Mouse (Mus musculus): ENCODE data around the gene Ndufb5. TPM values are rescaled to one million over a fixed set of nuclear protein-coding genes. Genes with fewer than 3 reads are reported as not detected.
A peak's percentile ranks its signal among the peaks of the same experiment; 100 is the strongest.
"Not testable (repeated sequence)": the region's sequence is repeated elsewhere in the genome, so short reads cannot be mapped to it uniquely, and the experiment has no call there.

Gene Ndufb5
- polyA plus RNA-seq, 1 experiment from 2014 or later, result 268 TPM

DNA sequence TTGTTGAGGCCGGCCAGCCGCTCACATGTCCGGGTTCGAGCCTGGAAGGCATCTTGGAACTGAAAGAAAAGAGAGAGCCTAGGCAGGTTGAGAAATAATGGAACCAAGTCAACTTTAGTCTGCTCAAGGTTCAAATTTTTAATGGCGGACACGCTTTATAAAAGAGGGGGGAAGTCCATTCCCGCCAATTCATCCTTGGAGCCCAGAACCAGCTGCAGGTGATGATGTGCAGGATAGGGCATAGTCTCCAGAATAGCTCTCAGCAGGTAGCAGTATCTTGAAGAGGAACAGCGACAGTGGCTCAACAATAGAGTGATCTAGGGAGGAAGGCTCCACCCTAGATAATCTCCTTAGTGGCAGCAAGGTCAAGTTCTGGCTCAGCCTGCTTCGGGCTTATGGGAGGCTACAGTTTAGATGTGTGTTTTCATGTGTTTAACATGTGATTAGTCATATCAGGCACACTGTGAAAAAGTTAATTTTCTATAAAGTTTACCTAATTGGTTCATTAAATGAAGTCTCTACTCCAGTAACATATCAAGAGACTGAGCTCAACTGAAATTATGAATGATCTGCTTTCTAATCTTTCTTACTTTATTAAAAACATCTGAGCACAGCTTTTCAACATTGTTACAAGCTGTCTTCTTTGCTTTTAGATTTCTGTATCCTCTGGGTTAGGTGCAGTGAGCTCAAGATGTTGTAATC is 31.0 kb upstream of the Ndufb5 start, which contains the start of gene Actl6a:
Gene Actl6a, plus strand, starts transcription at position 652 of the 702 bp plus-strand sequence.
- 79% methylated on average over 9 of the region's 9 CpGs for WGBS
- not testable (repeated sequence) for H3K4me2 ChIP-seq; H3K36me3 ChIP-seq (replicated peaks); H3K4me3 ChIP-seq; H3K27ac ChIP-seq; H3K27me3 ChIP-seq (replicated peaks); H3K4me1 ChIP-seq; ATAC-seq (replicated peaks); H3K9me3 ChIP-seq; H3K9ac ChIP-seq

DNA sequence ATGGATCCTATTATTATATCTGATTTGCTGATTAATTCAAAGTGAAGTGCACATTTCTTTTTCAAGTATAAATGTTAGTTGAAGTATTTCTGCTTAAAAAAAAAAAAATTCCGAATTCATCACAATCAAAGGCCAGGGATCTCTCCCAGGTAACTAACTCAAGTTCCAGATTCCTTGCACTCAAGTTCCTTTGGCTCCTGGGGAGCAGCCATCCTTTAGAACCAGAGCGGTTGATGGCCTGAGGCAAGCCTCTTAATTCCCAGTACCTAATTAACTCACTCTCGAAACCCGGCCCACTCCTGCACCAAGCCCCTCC is 28.8 kb upstream of the Ndufb5 start:
- Histone ChIP-seq H3K36me3 (replicated peaks) (peaks cover 16% of the 10 kb centered on the region), H3K27me3 (replicated peaks) (no peaks in the 10 kb centered on the region), H3K4me2 (peak overlapping the region; percentile 50), H3K9me3 (no peaks in the 10 kb centered on the region), H3K4me3 (peak overlapping the region; percentile 100), H3K27ac (peak overlapping the region; percentile 96), H3K9ac (peak overlapping the region; percentile 21; the same call in 1 of the 2 replicates), H3K4me1 (peaks cover 12% of the 10 kb centered on the region)
- 1% methylated on average over 4 of the region's 4 CpGs for WGBS
- no peak for ATAC-seq (replicated peaks)

DNA sequence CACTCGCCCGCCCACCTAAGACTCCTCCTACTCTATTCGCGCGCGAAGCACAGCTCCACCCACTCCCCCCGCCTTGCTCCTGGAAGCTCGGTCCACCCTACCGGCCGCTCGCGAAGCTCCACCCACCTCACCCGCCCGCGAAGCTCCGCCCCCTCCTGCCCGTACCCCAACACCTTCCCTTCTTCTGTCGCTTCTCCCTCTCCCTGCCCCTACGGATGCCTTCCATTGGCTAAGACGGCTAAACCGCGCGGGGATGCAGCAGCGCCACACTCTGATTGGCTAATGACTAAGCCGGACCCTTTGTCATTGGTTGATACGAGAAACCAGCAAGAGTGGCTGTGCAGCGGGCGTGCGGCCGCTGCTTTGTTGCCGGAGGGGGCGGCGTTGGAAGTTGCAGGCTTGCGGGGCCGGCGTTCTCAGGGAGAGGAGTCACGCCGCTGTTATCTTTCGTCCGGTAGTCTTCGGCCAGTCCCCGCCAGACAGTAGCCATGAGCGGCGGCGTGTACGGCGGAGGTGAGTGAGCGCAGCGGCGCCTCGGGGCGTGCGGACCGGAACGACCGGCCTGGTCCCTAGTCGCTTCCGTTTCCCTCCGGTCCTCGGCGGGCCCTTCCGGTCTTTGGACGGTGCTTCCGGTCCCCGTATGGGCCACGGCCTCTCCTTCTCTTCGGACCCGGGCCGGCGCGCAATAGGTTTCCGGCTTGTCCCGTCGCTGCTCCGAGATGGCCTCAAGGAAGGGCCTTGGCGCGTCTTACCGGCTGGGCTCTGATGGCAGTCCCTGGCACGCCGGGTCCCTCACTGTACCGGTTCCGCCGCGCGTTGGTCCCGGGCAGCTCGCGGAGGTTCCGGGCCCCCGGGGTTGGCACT is 28.2 kb upstream of the Ndufb5 start:
- H3K4me2 ChIP-seq, result peak overlapping the region; percentile 89
- H3K27me3 ChIP-seq (replicated peaks), result no peaks in the 10 kb centered on the region
- H3K36me3 ChIP-seq (replicated peaks), result peaks cover 22% of the 10 kb centered on the region
- H3K27ac ChIP-seq, result peak overlapping the region; percentile 96
- H3K9me3 ChIP-seq, result no peaks in the 10 kb centered on the region
- ATAC-seq (replicated peaks), result peak; percentile 100
- H3K4me3 ChIP-seq, result peak overlapping the region; percentile 100
- H3K4me1 ChIP-seq, result peaks cover 12% of the 10 kb centered on the region
- H3K9ac ChIP-seq, result peak overlapping the region; percentile 91
- WGBS, result under 1% methylated on average over 90 of the region's 90 CpGs

DNA sequence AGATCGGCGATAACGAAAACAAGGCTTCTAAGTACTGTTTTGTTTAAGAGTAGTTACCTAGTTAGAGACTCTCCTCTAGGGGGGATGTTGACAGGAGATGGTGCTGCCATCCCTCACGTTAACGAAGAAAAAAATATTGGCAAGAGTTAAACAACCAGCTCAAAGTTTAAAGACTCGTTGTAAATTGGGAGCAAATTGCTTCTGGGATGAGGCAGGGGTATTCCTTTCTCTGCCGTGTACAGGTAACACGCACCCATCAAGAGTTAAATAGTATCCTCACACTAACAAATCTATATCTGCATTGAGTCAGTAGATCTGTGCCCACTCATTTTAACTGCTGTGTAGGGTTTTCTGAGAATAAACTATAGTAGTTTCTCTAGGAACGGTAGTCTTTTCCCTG is 27.4 kb upstream of the Ndufb5 start:
- no peaks in the 10 kb centered on the region for H3K9me3 ChIP-seq
- no peak for ATAC-seq (replicated peaks)
- H3K9ac ChIP-seq, result peak overlapping the region; percentile 91

DNA sequence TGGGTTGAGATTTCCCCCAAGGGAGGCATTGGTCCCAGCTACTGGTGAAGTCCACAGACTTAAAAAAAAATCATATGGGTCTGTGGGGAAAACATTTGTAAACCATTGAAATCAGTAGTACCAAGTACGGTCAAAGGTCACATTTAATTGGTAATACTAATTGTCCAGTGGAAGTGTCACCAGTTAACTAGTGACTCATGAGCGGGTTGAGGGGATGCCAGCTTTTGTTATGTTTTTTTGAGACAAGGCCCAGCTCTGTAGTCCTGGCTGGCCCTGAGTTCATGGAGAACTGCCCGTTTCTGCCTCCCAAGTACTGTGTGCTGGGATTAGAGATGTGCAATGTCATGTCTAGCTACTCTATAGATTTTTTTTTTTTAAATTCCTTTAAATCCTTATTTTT is 23.1 kb upstream of the Ndufb5 start:
- H3K27ac ChIP-seq, result no peak overlapping the region
- H3K9ac ChIP-seq, result no peak overlapping the region
- 95% methylated on average over 3 of the region's 3 CpGs for WGBS
- H3K9me3 ChIP-seq, result no peaks in the 10 kb centered on the region
- H3K4me3 ChIP-seq, result no peak overlapping the region
- H3K27me3 ChIP-seq (replicated peaks), result no peaks in the 10 kb centered on the region
- peaks cover 12% of the 10 kb centered on the region for H3K4me1 ChIP-seq
- no peak overlapping the region for H3K4me2 ChIP-seq
- no peak for ATAC-seq (replicated peaks)
- H3K36me3 ChIP-seq (replicated peaks), result peaks cover 69% of the 10 kb centered on the region

More for the DNA sequence above, 27.4 kb upstream of the Ndufb5 start:
- peaks cover 12% of the 10 kb centered on the region for H3K4me1 ChIP-seq
- no peaks in the 10 kb centered on the region for H3K27me3 ChIP-seq (replicated peaks)
- H3K27ac ChIP-seq, result peak overlapping the region; percentile 96
- H3K4me3 ChIP-seq, result peak overlapping the region; percentile 100
- H3K4me2 ChIP-seq, result peak overlapping the region; percentile 89
- H3K36me3 ChIP-seq (replicated peaks), result peaks cover 29% of the 10 kb centered on the region
- 7% methylated on average over 9 of the region's 9 CpGs for WGBS

DNA sequence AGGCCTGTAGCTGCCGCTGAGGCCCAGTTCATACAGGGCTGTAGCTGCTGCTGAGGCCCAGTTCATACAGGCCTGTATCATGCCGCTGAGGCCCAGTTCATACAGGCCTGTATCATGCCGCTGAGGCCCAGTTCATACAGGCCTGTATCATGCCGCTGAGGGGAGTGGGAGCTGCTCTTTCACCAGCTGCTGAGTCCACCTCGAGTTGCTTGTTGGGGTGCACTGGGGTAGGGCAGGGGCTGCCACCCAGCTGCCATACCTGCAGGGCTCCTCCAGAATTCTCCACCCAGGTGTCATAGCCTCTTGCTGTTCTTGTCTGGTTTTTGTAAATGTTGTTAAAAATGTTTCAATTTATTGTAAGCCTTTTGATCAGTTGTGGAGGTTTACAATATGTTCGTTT is 19.4 kb upstream of the Ndufb5 start:
- not testable (repeated sequence) for H3K27ac ChIP-seq; H3K4me1 ChIP-seq; H3K27me3 ChIP-seq (replicated peaks); H3K4me3 ChIP-seq; H3K9ac ChIP-seq; H3K9me3 ChIP-seq; H3K4me2 ChIP-seq; ATAC-seq (replicated peaks)
- H3K36me3 ChIP-seq (replicated peaks), result peaks cover 81% of the 10 kb centered on the region
- WGBS, result 94% methylated on average over 6 of the region's 6 CpGs

DNA sequence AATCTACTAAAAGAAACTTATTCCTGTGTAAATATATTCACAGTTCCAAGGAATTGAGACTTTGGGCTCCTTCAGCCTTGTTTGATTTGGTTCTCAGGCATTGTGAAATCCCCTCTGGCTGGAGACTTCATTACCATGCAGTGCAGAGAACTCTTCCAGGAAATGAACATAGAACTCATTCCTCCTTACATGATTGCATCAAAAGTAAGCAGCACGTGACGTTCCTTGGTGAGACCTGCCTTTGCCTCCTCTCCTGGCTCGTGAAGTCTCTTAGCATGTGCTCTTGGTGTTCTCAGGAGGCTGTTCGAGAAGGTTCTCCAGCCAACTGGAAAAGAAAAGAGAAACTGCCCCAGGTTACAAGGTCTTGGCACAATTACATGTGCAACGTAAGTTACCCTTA is 18.5 kb upstream of the Ndufb5 start:
- Histone ChIP-seq H3K4me2 (no peak overlapping the region), H3K4me1 (no peaks in the 10 kb centered on the region), H3K9ac (no peak overlapping the region), H3K9me3 (no peaks in the 10 kb centered on the region), H3K4me3 (no peak overlapping the region), H3K27me3 (replicated peaks) (no peaks in the 10 kb centered on the region), H3K36me3 (replicated peaks) (peaks cover 82% of the 10 kb centered on the region), H3K27ac (no peak overlapping the region)
- ATAC-seq (replicated peaks), result no peak
- 98% methylated on average over 5 of the region's 5 CpGs for WGBS

DNA sequence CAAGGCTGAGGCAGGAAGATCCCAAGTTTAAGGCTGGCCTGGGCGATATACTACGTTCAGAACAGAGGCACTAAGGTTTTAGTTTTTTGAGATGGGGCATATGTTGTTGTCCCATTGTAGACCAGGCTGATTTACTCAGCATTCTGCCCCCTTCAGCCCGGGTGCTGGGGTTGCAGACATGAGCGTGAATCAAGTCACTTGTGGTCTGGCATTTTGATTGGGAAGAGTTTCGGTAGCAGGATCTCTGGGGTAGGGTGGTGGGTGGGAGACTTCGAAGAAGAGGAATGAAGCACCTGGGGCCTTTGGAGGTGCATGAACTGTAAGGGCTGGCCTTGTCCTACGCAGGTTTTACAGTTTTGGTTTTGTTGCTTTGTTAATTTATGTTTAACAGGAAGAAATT is 12.6 kb upstream of the Ndufb5 start:
- peaks cover 71% of the 10 kb centered on the region for H3K36me3 ChIP-seq (replicated peaks)
- H3K27ac ChIP-seq, result no peak overlapping the region
- WGBS, result 96% methylated on average over 7 of the region's 7 CpGs
- no peak for ATAC-seq (replicated peaks)
- no peaks in the 10 kb centered on the region for H3K27me3 ChIP-seq (replicated peaks)
- no peaks in the 10 kb centered on the region for H3K4me1 ChIP-seq
- H3K9ac ChIP-seq, result no peak overlapping the region
- no peak overlapping the region for H3K4me3 ChIP-seq
- no peak overlapping the region for H3K4me2 ChIP-seq
- H3K9me3 ChIP-seq, result no peaks in the 10 kb centered on the region

DNA sequence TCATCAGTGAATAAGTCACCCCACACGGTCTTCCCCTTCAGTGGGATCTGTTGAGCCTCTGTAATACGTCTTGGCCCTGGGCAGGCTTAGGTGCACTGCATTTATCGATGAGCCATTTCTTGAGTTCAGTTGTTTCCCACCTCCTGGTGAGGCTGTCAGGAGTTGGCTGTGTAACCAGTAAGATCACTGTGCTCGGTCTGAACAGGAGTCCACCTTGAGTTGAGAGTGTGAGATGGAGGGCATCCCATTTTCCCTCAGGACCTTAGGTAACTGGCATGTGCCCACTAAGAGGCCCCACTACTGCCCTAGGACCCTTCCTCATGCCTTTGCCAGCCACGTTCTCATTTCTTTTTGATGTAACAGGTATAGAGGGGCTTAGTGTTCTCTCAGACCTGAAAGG is 10.8 kb upstream of the Ndufb5 start:
- 89% methylated on average over 5 of the region's 5 CpGs for WGBS
- Histone ChIP-seq H3K9me3 (no peaks in the 10 kb centered on the region), H3K36me3 (replicated peaks) (peaks cover 70% of the 10 kb centered on the region), H3K9ac (no peak overlapping the region), H3K4me3 (no peak overlapping the region), H3K4me1 (no peaks in the 10 kb centered on the region), H3K4me2 (no peak overlapping the region), H3K27ac (no peak overlapping the region), H3K27me3 (replicated peaks) (no peaks in the 10 kb centered on the region)
- ATAC-seq (replicated peaks), result no peak

DNA sequence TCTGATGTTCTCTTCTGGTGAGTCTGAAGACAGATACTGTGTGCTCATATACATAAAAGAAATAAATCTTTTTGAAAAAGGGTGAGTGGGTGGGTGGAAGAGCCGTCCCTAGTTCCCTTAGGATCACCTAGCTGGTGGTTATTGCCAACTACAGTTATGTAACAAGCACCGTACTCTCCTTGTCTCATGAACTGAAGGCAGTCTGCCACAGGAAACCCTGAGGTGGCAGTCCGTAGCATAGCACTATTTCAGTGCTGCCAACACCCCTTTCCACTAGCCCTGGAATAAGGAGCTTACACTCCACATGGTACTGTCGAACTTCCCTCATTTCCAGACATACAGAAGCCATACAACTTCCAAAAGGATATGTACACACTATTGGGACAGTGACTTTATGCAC is 8.9 kb upstream of the Ndufb5 start:
- H3K27ac ChIP-seq, result no peak overlapping the region
- H3K4me3 ChIP-seq, result no peak overlapping the region
- no peak overlapping the region for H3K9ac ChIP-seq
- H3K4me2 ChIP-seq, result no peak overlapping the region
- no peak for ATAC-seq (replicated peaks)
- H3K4me1 ChIP-seq, result no peaks in the 10 kb centered on the region
- peaks cover 71% of the 10 kb centered on the region for H3K36me3 ChIP-seq (replicated peaks)
- H3K9me3 ChIP-seq, result no peaks in the 10 kb centered on the region
- no peaks in the 10 kb centered on the region for H3K27me3 ChIP-seq (replicated peaks)
- 89% methylated on average over 4 of the region's 4 CpGs for WGBS

DNA sequence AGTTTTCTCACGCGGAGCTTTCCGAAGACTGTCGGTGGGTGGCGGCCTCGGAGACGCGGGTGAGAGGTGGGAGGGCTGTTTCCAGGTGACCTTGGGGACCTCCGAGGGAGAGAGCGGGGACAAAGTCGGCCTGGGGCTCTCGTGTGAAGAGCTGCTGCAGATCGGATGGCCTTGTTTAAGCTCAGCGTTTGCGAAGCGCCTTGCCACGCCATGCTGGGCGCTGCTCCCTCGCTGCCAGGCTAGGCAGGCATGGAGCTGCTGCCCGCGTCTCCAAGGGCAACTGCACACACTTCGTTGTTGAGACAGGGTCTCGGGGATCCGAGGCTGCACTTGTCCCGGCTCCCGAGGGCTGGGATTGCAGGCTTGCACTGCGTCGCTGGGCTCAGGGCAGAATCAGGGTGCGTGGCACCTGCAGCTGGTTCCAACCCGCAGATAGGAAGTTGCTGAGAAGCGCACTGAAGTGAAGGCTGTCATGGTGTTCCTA is 424 bp downstream of the Ndufb5 start, which contains the start of gene Mrpl47:
Gene Mrpl47, minus strand, starts transcription at position 434 of the 484 bp plus-strand sequence.
- ATAC-seq (replicated peaks), result peak; percentile 75
- no peaks in the 10 kb centered on the region for H3K27me3 ChIP-seq (replicated peaks)
- H3K9ac ChIP-seq, result peak within 1 kb of the TSS; percentile 80
- peaks cover 33% of the 10 kb centered on the region for H3K4me1 ChIP-seq
- H3K4me2 ChIP-seq, result peak within 1 kb of the TSS; percentile 82
- no peaks in the 10 kb centered on the region for H3K9me3 ChIP-seq
- peaks cover 11% of the 10 kb centered on the region for H3K36me3 ChIP-seq (replicated peaks)
- under 1% methylated on average over 31 of the region's 31 CpGs for WGBS
- peak within 1 kb of the TSS; percentile 68 for H3K4me3 ChIP-seq
- peak within 1 kb of the TSS; percentile 87 for H3K27ac ChIP-seq

DNA sequence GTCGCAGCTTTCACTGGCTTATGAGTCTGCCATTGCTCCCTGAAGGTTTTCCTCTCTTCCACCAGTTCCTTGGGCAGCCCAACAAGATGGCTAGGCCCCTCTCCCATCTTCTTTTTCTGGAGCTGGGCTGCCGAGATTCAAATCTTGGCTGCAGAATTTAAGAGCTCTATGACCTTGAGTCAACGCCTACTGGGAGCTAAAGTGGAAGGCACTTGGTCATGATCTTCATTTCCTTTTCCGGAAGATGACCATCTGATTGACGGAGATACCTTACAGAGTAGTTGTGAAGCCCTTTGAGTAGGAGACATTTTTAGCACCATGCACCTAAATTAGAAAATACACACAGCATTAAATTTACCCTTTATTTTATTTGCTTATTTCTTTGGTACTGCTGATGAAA is 1.8 kb downstream of the Ndufb5 start:
- H3K9ac ChIP-seq, result no peak overlapping the region
- no peak overlapping the region; the same call in 1 of the 2 replicates for H3K4me2 ChIP-seq
- no peaks in the 10 kb centered on the region for H3K9me3 ChIP-seq
- H3K36me3 ChIP-seq (replicated peaks), result 0 out of 2 replicates have a peak, but pooled peaks cover 7% of the 10 kb centered on the region
- H3K27ac ChIP-seq, result no peak overlapping the region
- H3K4me3 ChIP-seq, result no peak overlapping the region
- no peak for ATAC-seq (replicated peaks)
- no peaks in the 10 kb centered on the region for H3K27me3 ChIP-seq (replicated peaks)
- H3K4me1 ChIP-seq, result peaks cover 33% of the 10 kb centered on the region
- WGBS, result 90% methylated on average over 5 of the region's 5 CpGs

Measured in midbrain, embryonic 15.5 days (tissue).